Mouse (Mus musculus) kidney, embryonic 14.5 days (tissue): ENCODE results near the gene Arhgap19. TPM values are rescaled to one million over a fixed set of nuclear protein-coding genes. Genes with fewer than 3 reads are reported as not detected.

Experiments used
- ATAC-seq: fragments of 200-750 bp; cut with Nextera tagmentation; 2 replicates; pipeline ENCODE4 v1.8.0; 2017; ENCODE audit warnings: moderate number of reproducible peaks, mild to moderate bottlenecking, moderate TSS enrichment, moderate library complexity; ENCODE audit not compliant: low FRiP score, low TSS enrichment
- H3K27ac ChIP-seq: fragments of 300-500 bp; sonication (generic); 2 replicates; pipeline ENCODE4 v1.5.1; 2014; ENCODE audit warnings: low read depth, mild to moderate bottlenecking, low read length, moderate library complexity, mixed read lengths
- H3K27me3 ChIP-seq: fragments of 300-500 bp; sonication (generic); 2 replicates; pipeline ENCODE4 v1.6.1; 2014; ENCODE audit warnings: mild to moderate bottlenecking, low read length; ENCODE audit not compliant: control insufficient read depth, insufficient read depth
- H3K36me3 ChIP-seq: fragments of 300-500 bp; sonication (generic); 2 replicates; pipeline ENCODE4 v1.6.1; 2014; ENCODE audit warnings: low read length, mixed read lengths; ENCODE audit not compliant: control insufficient read depth, insufficient read depth
- H3K4me1 ChIP-seq: fragments of 300-500 bp; sonication (generic); 2 replicates; pipeline ENCODE4 v1.6.1; 2014; ENCODE audit warnings: low read length, mixed read lengths; ENCODE audit not compliant: control insufficient read depth, insufficient read depth
- H3K4me2 ChIP-seq: fragments of 300-500 bp; sonication (generic); replicated peaks from 2 replicates; pipeline ENCODE4 v1.6.1; 2014; ENCODE audit warnings: low read depth, mild to moderate bottlenecking, low read length
- H3K4me3 ChIP-seq: fragments of 300-500 bp; sonication (generic); 2 replicates; pipeline ENCODE4 v1.5.1; 2014; ENCODE audit warnings: mild to moderate bottlenecking, low read length
- H3K9ac ChIP-seq: fragments of 300-500 bp; sonication (generic); 2 replicates; pipeline ENCODE4 v1.6.1; 2014; ENCODE audit warnings: low read depth, mild to moderate bottlenecking, low read length, moderate library complexity
- H3K9me3 ChIP-seq: fragments of 300-500 bp; sonication (generic); 2 replicates; pipeline ENCODE4 v1.6.1; 2016; ENCODE audit warnings: low read length; ENCODE audit not compliant: control insufficient read depth
- WGBS: fragments of 180-500 bp; shearing (Covaris S2); extraction: QIAGEN DNeasy Blood & Tissue Kit; methylation state at CpG from one replicate; pipeline ENCODE4 v1.1.7; 2014; 5-methylcytosine and 5-hydroxymethylcytosine counted together
- polyA plus RNA-seq: library from polyadenylated mRNA; unstranded; fragments of >200 nt; fragmentation: Nextera tagmentation; extraction: Ambion mirVana; gene quantifications from 2 replicates; pipeline ENCODE4 v1.2.1, GENCODE M21; 2014

Gene Arhgap19
- polyA plus RNA-seq, 1 experiment from 2014 or later: 38.1 TPM

- Histone ChIP-seq H3K4me3 (no peak overlapping the region), H3K27me3 (peaks cover 14% of the 10 kb centered on the region), H3K4me1 (peaks cover 24% of the 10 kb centered on the region), H3K36me3 (no peaks in the 10 kb centered on the region), H3K27ac (no peak overlapping the region), H3K4me2 (no peak overlapping the region), H3K9ac (no peak overlapping the region), H3K9me3 (no peaks in the 10 kb centered on the region)
- ATAC-seq: no peak
- 90% methylated on average over 14 of the region's 14 CpGs for WGBS
Measured at GRCm38 (mm10) chr19:41747436-41747835, 54.4 kb downstream of the Arhgap19 start.

DNA sequence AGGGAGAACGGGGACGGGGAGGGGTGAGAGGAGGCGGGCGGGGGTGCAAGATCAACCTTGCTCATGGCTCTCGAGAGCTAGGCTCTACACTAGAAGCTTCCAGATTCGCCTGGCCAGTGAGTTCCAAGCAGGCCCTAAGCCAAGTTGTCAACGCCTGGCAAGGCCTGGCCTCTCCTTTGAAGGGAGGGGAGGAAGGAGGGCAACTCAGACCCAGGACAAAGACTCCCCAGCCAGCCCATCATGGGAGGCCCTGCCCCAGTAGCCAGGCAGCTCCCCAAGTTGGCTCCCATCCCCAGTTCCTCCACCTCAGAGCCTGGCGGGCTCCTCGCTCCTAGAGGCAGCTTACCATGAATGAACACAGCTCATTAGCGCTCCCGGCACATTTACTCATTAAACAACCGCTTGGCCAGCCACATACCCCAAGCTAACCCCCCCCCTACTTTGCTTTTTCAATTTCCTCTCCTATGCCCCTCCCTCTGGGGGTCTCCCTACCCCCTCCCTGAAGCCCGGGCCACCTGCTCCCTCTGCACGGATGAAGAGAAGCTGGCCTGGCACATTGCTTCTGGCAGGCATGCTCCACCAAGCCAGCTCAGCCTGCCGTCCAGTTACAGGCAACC is 55.8 kb downstream of the Arhgap19 start:
- Histone ChIP-seq H3K36me3 (no peaks in the 10 kb centered on the region), H3K4me2 (no peak overlapping the region), H3K4me1 (peaks cover 24% of the 10 kb centered on the region), H3K9ac (no peak overlapping the region), H3K9me3 (no peaks in the 10 kb centered on the region), H3K27me3 (peaks cover 18% of the 10 kb centered on the region), H3K4me3 (no peak overlapping the region), H3K27ac (peak overlapping the region; percentile 76)
- ATAC-seq: peak; percentile 58
- WGBS: 48% methylated on average over 15 of the region's 15 CpGs

DNA sequence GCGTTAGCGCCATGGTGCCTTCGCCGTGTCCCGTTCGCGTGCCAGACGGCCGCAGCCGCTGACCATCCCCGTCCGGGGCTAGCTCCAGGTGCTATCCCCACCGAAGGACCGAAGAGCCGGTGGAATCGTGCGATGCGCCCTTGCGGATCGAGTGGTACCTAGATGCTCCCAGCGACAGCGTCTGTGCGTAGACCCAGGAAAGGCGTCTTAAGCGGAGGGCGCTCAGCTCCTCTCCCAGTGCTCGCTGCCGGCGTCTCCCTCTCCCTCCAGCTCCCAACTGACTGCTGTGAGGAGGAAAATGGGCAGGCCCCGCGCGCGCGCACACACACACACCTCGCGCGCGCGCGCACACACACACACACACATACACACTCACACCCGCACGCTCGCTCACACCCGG is 58.5 kb downstream of the Arhgap19 start, which contains the start of gene Slit1:
Gene Slit1, minus strand, starts transcription at position 270 of the 400 bp plus-strand sequence.
- peak; percentile 37 for ATAC-seq
- H3K36me3 ChIP-seq: no peaks in the 10 kb centered on the region
- 2% methylated on average over 42 of the region's 44 CpGs for WGBS
- H3K9ac ChIP-seq: peak within 1 kb of the TSS; percentile 63
- peaks cover 25% of the 10 kb centered on the region for H3K4me1 ChIP-seq
- H3K27ac ChIP-seq: 0 out of 2 replicates have a peak within 1 kb of the TSS, but pooled peaks have one; percentile 14
- H3K4me2 ChIP-seq: peak within 1 kb of the TSS; percentile 90
- peak within 1 kb of the TSS; percentile 53 for H3K4me3 ChIP-seq
- H3K9me3 ChIP-seq: no peaks in the 10 kb centered on the region
- H3K27me3 ChIP-seq: peaks cover 25% of the 10 kb centered on the region

DNA sequence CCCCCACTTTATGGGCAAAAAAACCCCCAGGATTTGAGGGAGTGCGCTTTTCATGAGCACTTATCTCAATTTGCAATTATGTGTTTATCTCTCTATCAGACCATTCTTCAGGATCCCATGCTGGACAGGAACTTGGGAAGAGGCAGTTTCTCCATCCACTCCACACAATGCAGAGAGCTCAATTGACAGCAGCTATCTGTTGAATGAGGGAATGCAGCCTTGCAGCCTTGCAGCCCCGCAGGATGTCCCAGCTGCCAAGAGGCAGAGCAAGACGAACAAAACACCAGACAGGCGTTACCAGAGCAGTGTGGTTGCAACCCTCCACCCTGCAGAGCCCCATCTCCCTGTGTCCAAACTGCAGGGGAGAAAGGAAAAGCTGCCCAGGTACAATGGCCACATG is 63.0 kb downstream of the Arhgap19 start:
- Histone ChIP-seq H3K4me3 (no peak overlapping the region), H3K36me3 (no peaks in the 10 kb centered on the region), H3K9me3 (no peaks in the 10 kb centered on the region), H3K27ac (no peak overlapping the region), H3K27me3 (peaks cover 33% of the 10 kb centered on the region), H3K4me2 (no peak overlapping the region), H3K4me1 (peaks cover 14% of the 10 kb centered on the region), H3K9ac (no peak overlapping the region)
- WGBS: 28% methylated on average over 4 of the region's 4 CpGs
- no peak for ATAC-seq

DNA sequence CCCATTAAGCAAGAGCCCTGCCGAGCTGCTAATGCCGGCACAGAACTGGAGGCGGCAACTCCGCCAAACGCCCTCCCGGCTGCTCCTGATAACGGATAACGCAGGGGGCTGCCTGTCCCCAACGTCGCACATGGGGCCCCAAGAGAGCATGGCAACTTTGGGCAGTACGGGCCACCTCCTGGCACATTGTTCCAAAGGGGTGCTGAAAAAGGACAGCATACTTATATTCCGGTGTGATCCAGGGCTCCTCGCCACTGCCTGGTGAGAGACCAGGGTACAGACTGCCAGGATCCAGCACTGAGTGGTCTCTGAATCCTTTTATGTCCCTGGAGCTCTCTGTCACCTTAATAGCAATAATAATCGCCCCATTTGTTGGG is 63.4 kb downstream of the Arhgap19 start:
- no peaks in the 10 kb centered on the region for H3K36me3 ChIP-seq
- H3K4me2 ChIP-seq: no peak overlapping the region
- 27% methylated on average over 14 of the region's 14 CpGs for WGBS
- H3K4me1 ChIP-seq: peaks cover 10% of the 10 kb centered on the region
- H3K9ac ChIP-seq: no peak overlapping the region
- no peak for ATAC-seq
- no peaks in the 10 kb centered on the region for H3K9me3 ChIP-seq
- no peak overlapping the region for H3K4me3 ChIP-seq
- H3K27ac ChIP-seq: no peak overlapping the region
- peaks cover 33% of the 10 kb centered on the region for H3K27me3 ChIP-seq

DNA sequence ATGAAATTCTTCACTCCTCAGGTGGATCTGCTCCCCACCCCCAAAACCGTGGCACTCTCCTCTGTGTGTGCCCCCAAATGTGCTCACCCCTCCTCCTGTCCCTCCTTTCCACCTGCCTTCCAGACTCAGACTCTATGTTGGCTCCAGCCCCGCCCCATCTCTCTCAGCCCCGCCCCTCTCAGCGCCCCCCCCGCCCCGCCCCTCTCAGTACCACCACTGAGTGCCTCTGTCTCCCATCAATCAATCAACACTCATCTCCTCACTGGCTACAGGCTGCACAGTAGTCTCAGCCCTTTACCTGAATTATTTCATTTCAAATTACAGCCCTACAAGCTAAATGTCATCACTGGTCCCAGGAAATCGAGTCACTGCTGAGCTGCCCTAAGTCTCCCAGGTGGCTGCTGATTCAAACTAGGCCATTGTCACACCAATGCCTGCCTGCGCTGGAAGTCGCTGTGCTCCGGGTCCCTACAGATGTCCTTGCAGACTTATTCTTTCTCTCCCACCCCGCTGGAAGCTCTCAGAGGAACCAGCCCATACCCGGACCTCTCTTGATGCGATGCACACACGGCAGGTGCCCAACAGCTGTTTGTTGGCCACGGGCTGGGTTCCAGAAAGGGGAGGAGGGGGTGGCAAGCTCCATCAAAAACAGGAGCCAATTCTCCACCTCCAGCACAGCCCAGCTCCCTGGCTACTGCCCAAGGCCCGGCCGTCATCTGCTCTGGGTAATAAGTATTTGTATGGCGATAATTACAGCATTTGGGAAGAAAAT is 64.0 kb downstream of the Arhgap19 start:
- 7% methylated on average over 15 of the region's 18 CpGs for WGBS
- H3K4me2 ChIP-seq: peak overlapping the region; percentile 11; the same call in 1 of the 2 replicates
- no peaks in the 10 kb centered on the region for H3K9me3 ChIP-seq
- no peak overlapping the region for H3K4me3 ChIP-seq
- peaks cover 27% of the 10 kb centered on the region for H3K27me3 ChIP-seq
- H3K36me3 ChIP-seq: no peaks in the 10 kb centered on the region
- peaks cover 6% of the 10 kb centered on the region for H3K4me1 ChIP-seq
- ATAC-seq: no peak
- no peak overlapping the region for H3K9ac ChIP-seq
- H3K27ac ChIP-seq: no peak overlapping the region

GRCm38 (mm10) chr19:41734685-41735084 is 67.2 kb downstream of the Arhgap19 start:
- Histone ChIP-seq H3K4me1 (peaks cover 4% of the 10 kb centered on the region; the same call in 1 of the 2 replicates), H3K27me3 (peaks cover 19% of the 10 kb centered on the region), H3K27ac (no peak overlapping the region), H3K4me2 (no peak overlapping the region), H3K9ac (no peak overlapping the region), H3K36me3 (no peaks in the 10 kb centered on the region), H3K4me3 (no peak overlapping the region), H3K9me3 (peaks cover 8% of the 10 kb centered on the region)
- WGBS: 20% methylated on average over 10 of the region's 10 CpGs
- ATAC-seq: peak; percentile 68

GRCm38 (mm10) chr19:41725491-41725890 is 76.4 kb downstream of the Arhgap19 start:
- no peaks in the 10 kb centered on the region for H3K36me3 ChIP-seq
- H3K9ac ChIP-seq: no peak overlapping the region
- no peaks in the 10 kb centered on the region for H3K27me3 ChIP-seq
- peaks cover 6% of the 10 kb centered on the region; the same call in 1 of the 2 replicates for H3K4me1 ChIP-seq
- H3K4me3 ChIP-seq: no peak overlapping the region
- no peak overlapping the region for H3K27ac ChIP-seq
- 53% methylated on average over 2 of the region's 2 CpGs for WGBS
- H3K4me2 ChIP-seq: no peak overlapping the region
- ATAC-seq: no peak
- no peaks in the 10 kb centered on the region for H3K9me3 ChIP-seq

GRCm38 (mm10) chr19:41724831-41725470 is 76.9 kb downstream of the Arhgap19 start:
- H3K9me3 ChIP-seq: no peaks in the 10 kb centered on the region
- no peak overlapping the region for H3K9ac ChIP-seq
- no peak overlapping the region for H3K4me3 ChIP-seq
- peak; percentile 78 for ATAC-seq
- H3K4me2 ChIP-seq: no peak overlapping the region
- peaks cover 6% of the 10 kb centered on the region; the same call in 1 of the 2 replicates for H3K4me1 ChIP-seq
- no peaks in the 10 kb centered on the region for H3K36me3 ChIP-seq
- no peak overlapping the region for H3K27ac ChIP-seq
- WGBS: 30% methylated on average over 9 of the region's 9 CpGs
- H3K27me3 ChIP-seq: no peaks in the 10 kb centered on the region
